Mouse (Mus musculus) thymus, adult 2 months (tissue): ENCODE data around the gene Spint3.

Experiments
- CTCF ChIP-seq: fragments of 200-500 bp; IDR thresholded peaks from 2 replicates; pipeline ENCODE4 v1.5.1; 2012; ENCODE audit warnings: mild to moderate bottlenecking, control low read depth, low read length, moderate library complexity, borderline replicate concordance; ENCODE audit not compliant: control insufficient read depth, poor library complexity, insufficient read depth; ENCODE audit errors: extremely low read depth
- POLR2A ChIP-seq: fragments of 200-500 bp; IDR thresholded peaks from 2 replicates; pipeline ENCODE4 v1.6.1; 2012; ENCODE audit warnings: mild to moderate bottlenecking, low read length, control low read depth, moderate library complexity; ENCODE audit not compliant: control insufficient read depth, poor library complexity, insufficient read depth; ENCODE audit errors: extremely low read depth

- no peak for TF ChIP-seq POLR2A
- TF ChIP-seq CTCF, result no peak
These were observed 32.4 kb downstream of the Spint3 start for GRCm38 (mm10) chr2:164540652-164541427.
